Mouse (Mus musculus) regulatory T cell (primary cell): ENCODE data around the gene Fgf9.

Experiments used
- in situ Hi-C: fragments of 300-600 bp; cut with MboI, MseI; formaldehyde crosslinking; loops from one replicate; pipeline ENCODE4 v1.15.1; 2025; ENCODE audit warnings: high pct_unique_total_duplicates

Gene Fgf9

DNA sequence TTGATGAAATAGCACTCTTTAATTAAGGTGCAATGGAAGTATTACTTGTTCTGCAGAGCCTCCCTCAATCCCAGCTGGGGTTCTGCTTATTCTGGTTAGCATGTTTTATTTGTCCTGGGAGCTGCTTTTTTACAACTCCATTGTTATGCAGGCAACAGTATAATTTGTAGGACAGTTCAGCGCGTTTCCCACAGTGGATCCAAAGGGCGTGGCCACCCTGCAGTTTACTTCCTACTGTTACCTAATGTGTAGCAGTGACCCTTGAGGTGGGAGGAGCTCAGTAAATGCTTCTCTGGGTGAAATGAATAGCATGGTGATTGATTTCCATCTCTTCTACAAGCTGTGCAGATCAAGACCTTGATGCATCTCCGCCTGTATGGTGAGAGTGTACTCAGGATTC is 17.0 kb downstream of the Fgf9 start:
- in situ Hi-C loops = loop anchor here (10.0 kb wide), 1 partner anchor 1103 kb away; no protein-coding TSS in a partner anchor

DNA sequence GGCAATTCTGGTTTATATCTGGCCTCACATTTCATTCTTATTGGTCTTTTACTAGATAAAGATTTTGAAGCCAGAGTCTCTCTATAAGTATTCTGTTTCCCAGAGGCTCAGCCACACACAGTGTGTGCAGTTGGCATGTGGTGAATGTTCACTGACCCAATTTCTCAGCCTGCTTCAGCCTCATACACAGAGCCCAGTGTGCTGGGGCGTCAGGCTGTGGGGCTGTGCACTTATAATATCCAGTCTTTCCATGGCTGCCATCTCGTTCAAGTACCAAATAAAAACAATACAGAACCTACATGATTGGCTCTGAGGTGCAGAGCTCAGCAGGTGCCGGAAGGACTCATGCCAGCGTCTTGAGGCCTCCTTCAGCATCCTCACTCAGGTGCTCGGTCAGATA is 19.1 kb downstream of the Fgf9 start:
- in situ Hi-C loops = loop anchor here (10.0 kb wide), 1 partner anchor 1105 kb away; no protein-coding TSS in a partner anchor

DNA sequence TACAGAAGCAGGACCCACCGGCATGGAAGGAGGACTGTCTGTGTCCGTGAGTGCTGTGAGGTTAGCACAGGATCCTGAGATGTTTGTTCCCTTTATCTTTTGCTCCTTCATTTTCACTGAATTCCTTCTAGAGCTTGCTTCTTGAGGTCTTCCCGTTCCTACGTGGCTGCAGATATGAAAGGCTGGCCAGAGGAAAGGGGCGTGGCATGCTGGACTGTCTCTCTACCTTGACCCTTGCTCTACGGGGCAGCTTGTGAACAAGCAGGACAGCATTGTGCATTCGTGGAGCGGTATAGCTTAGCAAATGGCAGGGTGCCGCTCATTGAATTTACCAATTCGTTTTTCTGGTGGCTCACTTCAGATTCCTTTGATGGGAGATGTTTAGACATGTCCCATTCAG is 21.0 kb downstream of the Fgf9 start:
- in situ Hi-C loops = no loop called here

DNA sequence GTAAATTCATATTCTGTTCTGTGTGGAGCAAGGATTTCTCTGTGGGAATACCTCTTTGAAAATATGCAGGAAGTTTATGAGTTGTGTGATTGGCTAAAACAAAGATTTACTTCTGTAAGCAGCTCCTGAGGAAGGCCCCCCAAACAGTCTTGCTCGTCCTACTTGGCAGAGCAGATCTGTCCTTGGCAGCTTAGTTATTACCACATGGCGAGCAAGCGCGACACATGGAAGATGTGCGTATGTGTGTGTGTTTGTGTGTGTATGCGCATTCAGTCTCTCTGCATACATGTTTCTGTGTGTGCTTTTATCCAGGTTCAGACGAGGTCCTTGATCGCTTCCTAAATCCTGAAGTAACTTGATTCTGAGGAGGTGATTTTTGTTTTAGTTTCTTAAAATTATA is 29.3 kb downstream of the Fgf9 start:
- in situ Hi-C loops = no loop called here

DNA sequence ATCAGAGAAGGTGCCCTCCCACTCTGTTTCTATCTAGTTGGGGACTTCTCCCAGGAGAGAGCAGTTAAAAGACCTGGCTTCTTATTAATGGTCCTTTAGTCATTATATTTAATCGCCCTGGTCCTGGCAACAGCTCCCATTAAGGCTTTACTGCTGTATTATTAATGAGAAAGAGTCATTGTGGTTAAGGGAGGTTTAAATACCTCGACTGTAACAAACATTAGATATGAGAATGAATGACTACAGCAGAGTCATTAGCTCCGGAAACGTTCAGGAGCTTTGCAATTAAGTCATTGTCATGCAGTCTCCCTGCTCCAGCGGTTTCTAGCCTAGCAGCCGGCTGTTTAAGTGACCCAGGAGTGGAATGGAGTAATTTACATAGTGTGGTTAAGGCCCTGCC is 31.0 kb downstream of the Fgf9 start:
- in situ Hi-C loops = no loop called here

DNA sequence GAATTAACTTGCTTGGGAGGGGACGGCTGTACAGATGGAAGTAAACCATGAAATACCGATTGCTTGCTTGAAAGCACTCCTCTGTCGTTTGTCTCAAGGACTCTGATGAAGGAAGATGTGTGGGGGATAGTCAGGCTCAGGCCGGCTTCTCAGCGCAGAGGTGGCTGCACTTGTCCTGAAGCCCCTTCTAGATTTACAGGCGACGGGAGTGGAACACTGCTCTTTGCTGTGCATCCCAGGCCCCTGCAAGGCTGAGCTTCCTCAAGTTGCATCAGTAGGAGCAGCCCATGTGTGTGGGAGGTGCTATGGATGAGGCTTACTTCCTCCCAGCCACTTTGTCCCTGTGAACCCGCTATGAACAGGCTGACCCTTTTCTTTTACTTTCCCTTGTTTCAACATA is 33.9 kb downstream of the Fgf9 start:
- in situ Hi-C loops = no loop called here

DNA sequence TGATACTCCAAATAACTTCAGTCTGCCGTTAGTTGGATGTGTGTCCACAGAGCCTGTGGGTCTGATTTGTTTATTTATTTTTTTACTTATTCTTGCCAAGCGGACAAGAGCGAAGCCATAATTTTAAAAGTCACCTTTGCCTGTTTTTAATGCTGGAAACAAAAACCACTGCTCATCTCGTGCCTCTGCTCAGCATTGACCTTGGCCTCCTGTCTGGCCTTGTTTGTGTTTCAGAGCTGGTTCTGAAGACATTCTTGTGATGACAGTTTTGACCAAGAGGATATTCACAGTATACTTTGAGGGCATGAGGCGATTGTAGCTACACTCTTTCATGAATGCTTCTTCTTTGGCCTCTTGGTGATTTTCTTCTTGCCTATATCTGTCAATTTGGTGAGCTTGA is 35.2 kb downstream of the Fgf9 start:
- in situ Hi-C loops = no loop called here

DNA sequence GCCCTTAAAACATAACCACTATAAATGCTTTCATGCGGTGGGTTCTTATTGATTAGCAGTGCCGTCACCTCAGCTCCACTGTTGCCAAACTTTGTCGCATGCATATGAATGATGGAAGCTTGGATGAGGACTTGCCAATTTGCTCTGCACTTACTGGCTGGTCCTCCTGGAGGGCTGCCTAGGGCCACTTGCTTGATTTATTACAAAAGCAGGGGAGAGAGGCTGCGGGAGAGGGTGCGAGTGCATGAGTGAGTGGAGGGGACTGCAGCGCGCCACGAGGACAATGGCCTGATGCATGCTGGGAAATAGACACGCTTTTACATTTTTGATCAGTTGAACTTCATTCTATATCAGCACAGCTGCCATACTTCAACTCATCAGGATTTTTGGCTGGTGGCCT is 39.3 kb downstream of the Fgf9 start:
- in situ Hi-C loops = no loop called here

DNA sequence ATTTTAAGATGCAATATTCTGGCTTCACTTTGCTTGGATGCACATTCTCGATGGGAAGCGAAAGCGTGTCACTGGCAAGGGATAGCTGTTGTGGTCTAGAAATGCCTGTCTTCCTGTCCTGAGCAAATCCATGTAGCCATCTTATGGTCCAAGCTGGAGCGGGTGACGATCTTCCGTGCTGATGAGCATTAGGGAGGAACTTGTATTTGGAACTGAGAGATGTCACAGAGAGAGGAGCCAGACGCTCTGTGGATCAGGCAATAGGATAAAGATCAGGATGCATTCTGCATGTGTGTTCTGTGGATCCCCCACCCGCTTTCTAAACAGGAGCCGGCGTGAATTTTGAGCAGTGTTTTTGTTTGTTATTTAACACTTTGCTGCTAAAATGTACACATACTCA is 41.2 kb downstream of the Fgf9 start:
- in situ Hi-C loops = no loop called here

DNA sequence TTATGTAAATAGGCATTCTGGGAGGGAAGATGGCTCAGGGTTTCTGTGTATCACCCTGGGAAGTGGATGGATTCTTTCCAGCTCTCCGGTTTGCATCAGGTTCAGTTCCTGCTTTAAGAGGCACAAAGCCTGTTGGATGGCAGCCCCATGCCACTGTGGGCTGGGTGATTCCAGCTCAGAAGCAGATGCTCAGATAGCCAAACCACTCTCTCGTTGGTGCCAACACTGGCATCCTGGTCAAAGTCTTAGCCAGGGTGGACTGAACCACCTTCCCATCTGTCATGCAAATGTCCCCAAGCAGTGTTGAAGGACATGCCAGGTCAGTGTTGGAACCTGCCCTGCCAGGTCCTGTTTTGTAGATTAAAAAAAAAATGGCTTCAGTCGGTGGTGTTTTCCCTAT is 42.0 kb downstream of the Fgf9 start:
- in situ Hi-C loops = no loop called here

DNA sequence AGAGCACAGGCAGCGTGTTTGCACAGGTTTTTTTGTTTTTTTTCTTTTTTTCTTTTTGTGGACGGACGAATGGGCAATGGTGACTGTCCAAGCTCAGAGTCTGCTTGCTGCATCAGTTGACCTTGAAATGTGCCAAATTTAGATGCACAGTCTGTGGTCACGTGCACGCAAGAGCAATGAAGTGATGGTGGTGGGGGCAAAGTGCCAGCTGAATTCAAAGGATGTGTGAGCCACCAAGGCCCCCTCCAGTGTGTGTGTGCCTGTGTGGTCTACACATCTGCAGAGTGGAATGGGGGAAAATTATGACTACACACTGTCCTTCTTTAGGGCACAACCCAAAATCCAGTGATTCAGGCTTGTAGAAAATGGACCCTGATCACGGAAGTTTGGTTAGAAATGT is 42.8 kb downstream of the Fgf9 start:
- in situ Hi-C loops = no loop called here

DNA sequence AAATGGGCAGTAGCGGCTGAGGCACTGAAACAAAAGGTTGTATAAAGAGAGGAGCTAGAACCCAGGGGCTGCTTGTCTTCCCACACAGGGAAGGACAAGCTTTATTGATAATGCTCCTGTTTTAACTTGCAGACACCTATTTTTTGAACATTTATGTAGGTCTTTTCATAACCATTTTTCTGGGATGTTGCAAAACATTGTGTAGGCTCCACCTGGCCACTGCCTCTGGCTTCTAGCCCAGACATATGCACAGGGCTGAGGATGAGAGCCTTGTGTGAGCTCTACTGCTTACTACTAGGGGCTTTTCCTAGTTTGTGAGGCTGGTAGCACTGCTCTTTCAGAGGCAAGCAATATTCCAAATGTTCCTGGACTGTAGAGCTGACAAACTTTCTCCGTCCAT is 43.8 kb downstream of the Fgf9 start:
- in situ Hi-C loops = no loop called here

DNA sequence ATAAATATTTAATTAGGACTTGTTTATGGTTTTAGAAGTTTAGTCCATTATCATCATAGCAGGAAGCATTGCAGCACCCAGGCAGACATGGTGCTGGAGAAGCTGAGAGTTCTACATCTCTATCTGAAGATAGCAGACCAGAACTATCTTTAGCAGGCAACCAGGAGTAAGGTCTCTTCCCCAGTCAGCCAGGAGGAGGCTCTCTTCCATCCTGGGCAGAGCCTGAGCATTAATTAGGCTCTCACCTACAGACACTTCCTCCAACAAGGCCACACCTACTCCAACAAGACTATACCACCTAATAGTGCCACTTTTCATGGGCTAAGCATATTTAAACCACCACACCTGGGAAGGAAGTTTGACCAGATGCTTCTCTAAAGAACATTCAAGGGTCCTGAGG is 54.3 kb downstream of the Fgf9 start:
- in situ Hi-C loops = no loop called here

DNA sequence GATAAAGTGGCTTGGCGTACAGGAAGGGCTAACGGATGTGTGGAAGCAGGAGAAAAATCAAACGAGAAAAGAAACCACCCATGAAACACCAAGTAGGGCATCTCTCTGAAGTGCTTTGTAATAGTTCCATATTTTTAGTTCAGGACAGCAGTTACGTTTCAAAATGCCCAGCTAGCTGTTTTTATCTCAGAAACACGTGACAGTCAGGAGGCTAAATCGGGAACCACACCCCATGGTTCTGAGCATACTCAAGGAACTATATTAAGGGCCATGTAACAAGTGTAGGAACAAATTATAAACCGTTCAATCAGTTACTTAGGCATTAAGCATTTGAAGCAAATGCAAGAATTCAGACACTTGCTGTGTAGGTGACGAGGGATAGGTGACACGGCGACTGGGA is 56.2 kb downstream of the Fgf9 start:
- in situ Hi-C loops = no loop called here

DNA sequence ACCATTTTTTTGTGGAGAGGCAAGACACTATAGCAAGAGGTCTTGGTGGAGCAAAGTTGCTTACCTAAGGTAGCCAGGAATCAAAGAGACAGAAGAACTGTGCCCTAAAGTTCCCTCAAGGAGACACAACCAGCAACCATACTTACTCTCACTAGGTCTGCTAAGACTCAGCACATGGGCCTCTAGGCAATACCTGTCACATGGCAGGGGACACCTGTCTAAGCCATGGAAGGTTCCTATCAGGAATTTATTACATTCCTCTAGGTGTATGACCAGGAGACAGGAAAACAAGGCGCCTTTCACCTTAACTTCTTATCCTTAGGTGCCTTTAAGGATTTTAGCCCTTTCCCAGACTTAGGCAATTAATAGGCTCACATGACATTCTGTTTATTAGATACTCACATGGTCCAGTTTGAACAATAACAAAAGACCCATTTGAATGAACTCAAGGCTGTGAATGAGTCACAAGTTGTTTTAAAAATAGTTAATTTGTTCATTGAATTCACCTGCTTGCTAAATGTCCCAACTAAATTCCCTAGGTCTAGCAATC is 69.2 kb downstream of the Fgf9 start:
- in situ Hi-C loops = loop anchor here (10.0 kb wide), 1 partner anchor 815 kb away; no protein-coding TSS in a partner anchor

DNA sequence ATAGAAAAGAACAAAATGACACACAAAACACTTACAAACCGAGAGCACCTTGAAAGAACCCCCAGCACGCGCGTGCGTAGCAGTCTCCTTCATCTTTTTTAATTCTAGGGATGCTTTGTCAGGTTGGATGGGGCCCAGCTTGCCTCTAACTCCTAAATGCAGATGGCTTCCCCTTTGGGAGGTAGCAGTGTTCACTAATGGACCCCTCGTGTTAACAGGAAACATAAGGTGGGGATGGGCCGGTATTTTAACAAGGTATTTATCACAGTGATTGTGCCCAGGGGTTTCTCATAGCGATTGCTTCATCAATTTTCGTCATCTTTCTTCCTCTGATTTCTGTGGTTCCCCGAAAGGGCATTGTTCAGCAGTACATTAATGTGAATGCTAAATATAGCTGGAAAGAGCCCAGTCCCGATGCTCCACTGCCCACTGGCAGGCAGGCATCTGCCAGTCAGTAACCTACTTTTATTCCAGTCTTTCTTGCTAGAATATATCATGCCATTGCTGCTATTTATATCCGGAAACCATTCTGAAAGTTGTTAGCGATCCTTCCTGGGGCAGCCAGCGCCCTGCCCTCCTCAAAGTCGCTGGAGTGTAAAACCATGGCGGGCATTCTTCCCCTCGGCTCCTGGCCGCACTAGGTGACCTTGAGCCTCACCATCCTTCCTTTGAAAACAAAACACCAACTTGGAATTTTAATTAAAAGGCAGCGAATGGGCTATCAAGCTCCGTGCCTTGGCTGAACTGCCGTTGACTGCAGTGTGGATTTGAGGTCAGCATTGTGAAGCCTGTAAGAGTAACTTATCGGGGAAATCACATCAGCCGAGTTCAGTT is 79.5 kb downstream of the Fgf9 start:
- in situ Hi-C loops = loop anchor here (10.0 kb wide), 1 partner anchor 825 kb away; no protein-coding TSS in a partner anchor

DNA sequence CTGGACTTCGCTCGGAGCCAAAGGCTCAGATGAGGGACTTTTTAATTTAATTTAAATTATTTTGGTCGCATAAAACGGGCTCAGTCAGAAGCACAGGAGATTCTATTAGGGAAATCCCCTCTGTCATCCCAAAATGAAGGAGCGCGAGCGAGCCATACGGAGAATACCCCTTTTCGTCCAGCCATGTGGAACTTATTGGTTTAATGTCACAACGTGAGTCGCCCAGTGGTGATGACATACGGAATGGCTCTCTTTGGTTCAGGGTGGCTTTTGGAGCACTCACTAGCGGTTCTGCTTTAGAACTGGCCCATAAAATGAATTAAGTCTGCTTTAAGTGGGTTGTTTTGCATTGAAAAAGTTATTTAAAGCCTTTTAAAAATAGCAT is 80.1 kb downstream of the Fgf9 start:
- in situ Hi-C loops = no loop called here

DNA sequence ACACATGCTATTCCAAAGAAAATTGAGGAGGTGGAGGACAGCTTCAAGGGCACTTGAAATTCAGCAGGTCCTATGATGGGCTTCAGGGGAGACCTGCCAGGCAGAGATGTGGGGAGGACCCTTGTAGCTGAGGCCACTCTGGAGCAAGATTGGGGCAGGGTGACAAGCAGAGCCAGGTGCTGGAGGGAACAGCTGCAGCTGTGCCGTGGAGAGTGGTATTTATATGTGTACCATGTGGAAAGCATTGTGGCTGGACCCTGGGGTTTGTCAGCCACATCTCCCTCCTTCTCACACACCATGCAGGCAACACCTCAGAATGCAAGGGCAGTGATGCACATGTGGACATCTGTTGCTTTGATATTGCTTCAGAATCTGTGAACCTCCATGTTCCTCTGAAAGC is 81.8 kb downstream of the Fgf9 start:
- in situ Hi-C loops = no loop called here

DNA sequence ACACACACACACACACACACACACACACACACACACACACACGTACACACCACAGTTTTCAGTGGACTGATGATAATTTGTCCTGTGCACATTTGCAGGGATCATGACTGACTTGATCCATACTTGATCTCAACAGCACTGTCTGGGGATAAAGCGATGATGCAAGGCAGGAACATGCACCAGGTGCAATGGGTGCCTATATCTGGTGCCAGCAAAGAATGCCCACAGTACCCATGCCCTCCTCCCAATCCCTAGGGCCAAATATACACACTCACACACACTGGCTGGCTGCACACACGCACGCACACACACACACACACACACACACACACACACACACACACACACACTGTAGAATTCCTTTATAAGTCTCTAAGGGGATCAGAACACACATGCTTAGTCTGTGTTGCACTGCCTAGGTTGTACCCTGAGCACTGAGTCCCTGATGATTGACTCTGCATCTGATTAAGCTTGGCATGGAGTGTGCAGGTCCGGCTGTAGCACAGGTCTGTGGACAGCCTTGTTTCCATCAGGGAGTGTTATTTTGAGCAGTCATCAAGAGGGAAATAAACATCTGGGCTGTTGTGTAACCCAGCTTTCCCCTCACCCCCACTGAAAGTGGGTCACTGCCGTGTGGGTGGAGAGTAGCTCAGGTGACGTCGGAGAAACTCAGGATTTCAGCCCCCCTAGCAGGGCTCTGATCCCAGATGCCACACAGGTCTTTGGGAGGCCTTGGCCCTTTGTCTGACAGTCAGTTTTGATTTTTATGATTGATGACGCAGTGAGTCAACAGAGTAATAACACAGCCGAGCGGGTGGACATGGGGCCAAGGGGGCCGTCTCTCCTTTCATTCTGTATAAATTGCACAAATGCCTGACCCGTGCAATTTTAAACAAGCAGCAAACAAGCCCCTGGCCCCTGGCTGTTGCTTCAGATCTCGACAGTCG is 83.4 kb downstream of the Fgf9 start:
- in situ Hi-C loops = no loop called here

DNA sequence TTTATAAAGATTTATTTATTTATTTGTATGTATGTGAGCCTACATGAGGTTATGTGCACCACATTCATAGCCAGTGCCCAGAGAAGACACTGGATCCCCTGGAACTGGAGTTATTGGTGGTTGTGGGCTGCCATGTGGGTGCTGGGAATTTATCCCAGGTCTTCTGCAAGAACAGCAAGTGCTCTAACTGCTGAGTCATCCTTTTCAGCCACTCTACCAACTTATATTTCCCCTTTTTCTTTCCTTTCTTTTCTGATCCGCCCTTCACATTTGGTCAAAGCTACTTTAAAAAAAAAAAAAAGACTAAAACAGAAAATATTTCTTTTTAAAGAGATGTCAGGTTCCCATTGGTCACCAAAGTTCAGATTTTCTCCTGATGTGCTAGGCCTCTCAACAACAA is 90.3 kb downstream of the Fgf9 start:
- in situ Hi-C loops = no loop called here
